Mouse (Mus musculus) E14TG2a.4 (cell line): ENCODE data around the gene Osgin1.

ENCODE experiments used
- H3K27me3 ChIP-seq: 2 replicates; pipeline ENCODE4 v1.6.1; 2014; ENCODE audit warnings: low read length, control low read depth; ENCODE audit not compliant: insufficient read depth
- H3K36me3 ChIP-seq: 2 replicates; pipeline ENCODE4 v1.6.1; 2014; ENCODE audit warnings: low read length, control low read depth; ENCODE audit not compliant: insufficient read depth
- H3K4me1 ChIP-seq: replicated peaks from 2 replicates; pipeline ENCODE4 v1.6.1; 2014; ENCODE audit warnings: low read depth, low read length, control low read depth
- H3K4me3 ChIP-seq: replicated peaks from 2 replicates; pipeline ENCODE4 v1.5.1; 2014; ENCODE audit warnings: mild to moderate bottlenecking, low read length
- H3K9me3 ChIP-seq: 2 replicates; pipeline ENCODE4 v1.6.1; 2014; ENCODE audit warnings: low read length, control low read depth
- CTCF ChIP-seq: conservative IDR thresholded peaks from 2 replicates; pipeline ENCODE4 v1.5.1; 2014; ENCODE audit warnings: low read length
- NANOG ChIP-seq: IDR thresholded peaks from 2 replicates; pipeline ENCODE4 v1.6.1; 2014; ENCODE audit warnings: borderline replicate concordance, low read length, mixed read lengths
- POU5F1 ChIP-seq: IDR thresholded peaks from 2 replicates; pipeline ENCODE4 v1.6.1; 2014; ENCODE audit warnings: low read length, borderline replicate concordance

Osgin1 gene

GRCm38 (mm10) chr8:119433582-119434174 is at the start of gene Osgin1:
TSS of gene Osgin1 (plus strand) at chr8:119434124.
- Histone ChIP-seq H3K36me3 (no peaks in the 10 kb centered on the region), H3K27me3 (peaks cover 25% of the 10 kb centered on the region), H3K4me1 (peaks cover 17% of the 10 kb centered on the region), H3K4me3 (no peak within 1 kb of the TSS), H3K9me3 (no peaks in the 10 kb centered on the region)
- TF ChIP-seq POU5F1 (no peak), NANOG (no peak), CTCF (no peak)

- no peaks in the 10 kb centered on the region for H3K9me3 ChIP-seq
- H3K36me3 ChIP-seq = no peaks in the 10 kb centered on the region
- H3K27me3 ChIP-seq = peaks cover 29% of the 10 kb centered on the region
- H3K4me1 ChIP-seq = 0 out of 2 replicates have a peak, but pooled peaks cover 3% of the 10 kb centered on the region
- no peak overlapping the region for H3K4me3 ChIP-seq
- TF ChIP-seq NANOG = no peak
- peak; percentile 70 for TF ChIP-seq CTCF
Measured at GRCm38 (mm10) chr8:119384478-119384877, 49.4 kb upstream of the Osgin1 start.

GRCm38 (mm10) chr8:119385854-119386253 is 48.1 kb upstream of the Osgin1 start:
- Histone ChIP-seq H3K9me3 (no peaks in the 10 kb centered on the region), H3K27me3 (peaks cover 29% of the 10 kb centered on the region), H3K36me3 (no peaks in the 10 kb centered on the region), H3K4me1 (0 out of 2 replicates have a peak, but pooled peaks cover 3% of the 10 kb centered on the region), H3K4me3 (no peak overlapping the region)
- TF ChIP-seq NANOG = no peak
- no peak for TF ChIP-seq CTCF
- no peak for TF ChIP-seq POU5F1

- H3K9me3 ChIP-seq = no peaks in the 10 kb centered on the region
- peaks cover 29% of the 10 kb centered on the region for H3K27me3 ChIP-seq
- no peak for TF ChIP-seq POU5F1
- TF ChIP-seq NANOG = no peak
- TF ChIP-seq CTCF = no peak
- 0 out of 2 replicates have a peak, but pooled peaks cover 3% of the 10 kb centered on the region for H3K4me1 ChIP-seq
- no peak overlapping the region for H3K4me3 ChIP-seq
- H3K36me3 ChIP-seq = no peaks in the 10 kb centered on the region
Measured at GRCm38 (mm10) chr8:119386988-119387387, 46.9 kb upstream of the Osgin1 start.

- TF ChIP-seq CTCF (no peak), NANOG (no peak), POU5F1 (no peak)
- Histone ChIP-seq H3K4me1 (peaks cover 13% of the 10 kb centered on the region), H3K36me3 (no peaks in the 10 kb centered on the region), H3K4me3 (peak overlapping the region; percentile 83), H3K27me3 (peaks cover 38% of the 10 kb centered on the region), H3K9me3 (no peaks in the 10 kb centered on the region)
Measured at GRCm38 (mm10) chr8:119394097-119394496, 39.8 kb upstream of the Osgin1 start.

- peaks cover 38% of the 10 kb centered on the region for H3K27me3 ChIP-seq
- TF ChIP-seq NANOG (no peak), POU5F1 (no peak), CTCF (no peak)
- H3K9me3 ChIP-seq = no peaks in the 10 kb centered on the region
Measured at GRCm38 (mm10) chr8:119394524-119395026, 39.3 kb upstream of the Osgin1 start, which contains the start of gene Mlycd. TSS of gene Mlycd (plus strand) at chr8:119394878.

GRCm38 (mm10) chr8:119395072-119395950 is 38.6 kb upstream of the Osgin1 start:
- TF ChIP-seq CTCF (no peak), NANOG (no peak), POU5F1 (no peak)
- Histone ChIP-seq H3K4me3 (peak overlapping the region; percentile 83), H3K9me3 (no peaks in the 10 kb centered on the region), H3K36me3 (no peaks in the 10 kb centered on the region), H3K4me1 (peaks cover 13% of the 10 kb centered on the region), H3K27me3 (peaks cover 38% of the 10 kb centered on the region)

More at GRCm38 (mm10) chr8:119394524-119395026, 39.3 kb upstream of the Osgin1 start, which contains the start of gene Mlycd:
- Histone ChIP-seq H3K36me3 (no peaks in the 10 kb centered on the region), H3K4me3 (peak within 1 kb of the TSS; percentile 83), H3K4me1 (peaks cover 13% of the 10 kb centered on the region)

- TF ChIP-seq CTCF (no peak), NANOG (no peak), POU5F1 (no peak)
- peaks cover 30% of the 10 kb centered on the region for H3K27me3 ChIP-seq
- H3K4me1 ChIP-seq = peaks cover 20% of the 10 kb centered on the region
- no peaks in the 10 kb centered on the region for H3K36me3 ChIP-seq
- H3K4me3 ChIP-seq = no peak overlapping the region
- H3K9me3 ChIP-seq = no peaks in the 10 kb centered on the region
Measured at GRCm38 (mm10) chr8:119398558-119398957, 35.4 kb upstream of the Osgin1 start.

GRCm38 (mm10) chr8:119399255-119399654 is 34.7 kb upstream of the Osgin1 start:
- Histone ChIP-seq H3K4me1 (peaks cover 16% of the 10 kb centered on the region), H3K27me3 (peaks cover 24% of the 10 kb centered on the region), H3K9me3 (no peaks in the 10 kb centered on the region), H3K4me3 (no peak overlapping the region), H3K36me3 (no peaks in the 10 kb centered on the region)
- TF ChIP-seq NANOG = no peak
- TF ChIP-seq CTCF = no peak
- no peak for TF ChIP-seq POU5F1
